Mouse (Mus musculus): Measurements from ENCODE around the gene Ldhc. TPM values are rescaled to one million over a fixed set of nuclear protein-coding genes. Genes with fewer than 3 reads are reported as not detected.
"Not testable (repeated sequence)": the region's sequence is repeated elsewhere in the genome, so short reads cannot be mapped to it uniquely, and the experiment has no call there.

The Ldhc gene
- polyA plus RNA-seq, 2 experiments, result 0.09 to 0.17 TPM

DNA sequence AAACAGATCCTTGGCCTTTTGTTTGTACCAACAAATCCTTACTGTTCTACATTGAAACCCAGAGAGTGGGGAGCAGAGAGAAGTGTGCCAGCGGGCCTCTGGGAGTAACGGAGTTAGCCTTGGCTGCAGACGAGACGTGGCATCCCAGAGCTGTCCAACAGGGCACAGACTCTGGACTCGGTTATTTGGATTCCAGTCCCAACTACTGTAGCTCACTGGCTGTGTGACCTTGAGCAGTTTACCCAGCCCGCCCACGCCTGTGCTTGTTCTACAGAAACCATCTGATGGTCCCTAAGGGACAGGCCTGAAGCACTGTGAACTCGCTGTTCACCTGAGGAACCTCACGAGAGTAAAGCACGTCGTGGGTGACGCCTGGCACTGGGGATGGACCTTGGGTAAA is 31.1 kb upstream of the Ldhc start:
- 73% methylated on average over 12 of the region's 12 CpGs for WGBS (ENCODE audit: insufficient replicate concordance)
- Histone ChIP-seq H3K27ac (peak overlapping the region; percentile 7; the same call in 1 of the 2 replicates), H3K4me3 (ENCODE audit: insufficient read depth in 1 of 2, low read depth in 2 of 2, low read length in 2 of 2) (no peak overlapping the region), H3K9ac (replicated peaks) (no peak overlapping the region), H3K9me3 (ENCODE audit: control insufficient read depth, low read length) (no peaks in the 10 kb centered on the region), H3K36me3 (replicated peaks; ENCODE audit: control insufficient read depth, insufficient read depth, low read depth) (no peaks in the 10 kb centered on the region), H3K27me3 (ENCODE audit: control insufficient read depth, insufficient read depth, low read length) (no peaks in the 10 kb centered on the region), H3K4me2 (ENCODE audit: low read depth) (no peak overlapping the region), H3K4me1 (replicated peaks; ENCODE audit: control insufficient read depth in 2 of 2, insufficient read depth in 2 of 2, low read length in 1 of 2) (peaks cover 16 to 39% of the 10 kb centered on the region in 2 experiments)
- DNase-seq (ENCODE audit: low read depth in 3 of 3, low spot score in 3 of 3), result no peak
- peak; percentile 50 for ATAC-seq (ENCODE audit: insufficient read depth)
- no peak for TF ChIP-seq CTCF (IDR thresholded peaks at IDR 0.05; ENCODE audit: low read depth)
- no peak for TF ChIP-seq EP300 (IDR thresholded peaks at IDR 0.05; ENCODE audit: low read depth)

DNA sequence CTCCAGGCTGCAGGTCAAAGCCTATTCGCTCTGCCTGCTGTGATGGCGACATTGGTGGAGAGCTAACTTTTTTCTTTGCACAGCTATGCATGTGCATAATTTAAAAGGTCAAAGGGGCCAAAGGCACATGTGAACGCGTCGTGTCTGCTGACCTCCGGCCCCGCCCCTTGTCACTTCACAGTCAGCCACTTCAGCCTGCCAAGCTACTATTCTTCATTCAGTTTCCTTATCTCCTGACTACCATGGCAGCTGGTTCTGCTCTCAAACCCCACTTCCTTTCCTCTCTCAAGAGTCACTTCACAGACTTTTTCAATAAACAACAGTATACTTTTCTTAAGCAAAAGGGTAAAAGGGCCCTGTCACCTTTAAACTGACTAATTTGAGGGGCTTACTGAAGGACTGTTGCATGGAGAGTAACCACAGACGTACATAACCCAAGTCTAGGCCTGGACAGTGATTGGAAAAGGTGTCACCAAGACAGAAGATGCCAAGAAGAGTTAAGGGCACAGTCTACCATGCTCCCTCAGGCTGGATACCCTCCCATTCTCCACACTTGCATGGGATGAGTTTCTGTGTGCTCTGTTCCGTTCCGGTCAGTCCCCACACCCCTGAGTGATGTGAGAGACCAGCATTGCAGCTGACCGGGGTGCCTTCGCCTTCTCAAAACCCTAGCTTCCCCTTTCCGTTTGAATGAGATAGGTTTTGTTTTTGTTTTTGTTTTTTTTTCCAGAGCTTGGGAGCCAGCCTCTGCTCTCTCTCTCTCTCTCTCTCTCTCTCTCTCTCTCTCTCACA is 30.0 kb upstream of the Ldhc start:
- H3K27me3 ChIP-seq (ENCODE audit: control insufficient read depth, insufficient read depth, low read length), result no peaks in the 10 kb centered on the region
- 12% methylated on average over 13 of the region's 13 CpGs for WGBS (ENCODE audit: insufficient replicate concordance)
- DNase-seq (ENCODE audit: low read depth in 3 of 3, low spot score in 3 of 3) (no peak), ATAC-seq (ENCODE audit: insufficient read depth) (peak; percentile 9; the same call in 1 of the 2 replicates)
- TF ChIP-seq EP300 (IDR thresholded peaks at IDR 0.05; ENCODE audit: low read depth) (no peak), CTCF (IDR thresholded peaks at IDR 0.05; ENCODE audit: low read depth) (no peak)
- H3K27ac ChIP-seq, result peak overlapping the region; percentile 7; the same call in 1 of the 2 replicates
- no peak overlapping the region for H3K9ac ChIP-seq (replicated peaks)
- H3K4me3 ChIP-seq (ENCODE audit: insufficient read depth in 1 of 2, low read depth in 2 of 2, low read length in 2 of 2), result no peak overlapping the region
- no peaks in the 10 kb centered on the region for H3K9me3 ChIP-seq (ENCODE audit: control insufficient read depth, low read length)
- no peak overlapping the region for H3K4me2 ChIP-seq (ENCODE audit: low read depth)
- H3K36me3 ChIP-seq (replicated peaks; ENCODE audit: control insufficient read depth, insufficient read depth, low read depth), result no peaks in the 10 kb centered on the region
- peaks cover 16 to 39% of the 10 kb centered on the region in 2 experiments for H3K4me1 ChIP-seq (replicated peaks; ENCODE audit: control insufficient read depth in 2 of 2, insufficient read depth in 2 of 2, low read length in 1 of 2)

DNA sequence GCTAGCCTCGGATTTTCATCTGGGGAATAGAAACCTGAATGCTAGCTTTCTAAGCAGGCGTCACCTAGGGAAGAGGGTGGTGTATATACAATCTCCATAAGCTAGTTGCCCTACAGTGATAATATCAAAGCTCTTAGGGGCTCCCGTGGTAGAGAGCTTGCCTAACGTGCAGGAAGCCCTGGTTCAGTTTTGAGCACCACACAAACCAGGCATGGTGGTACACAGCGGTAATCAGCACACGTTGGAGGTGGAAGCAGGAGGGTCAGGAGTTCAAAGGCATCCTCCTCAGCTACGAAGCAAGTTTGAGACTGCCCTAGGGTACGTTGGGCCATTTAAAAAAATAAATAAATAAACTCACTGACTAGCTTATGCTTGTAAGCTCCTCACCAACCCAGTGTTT is 29.3 kb upstream of the Ldhc start:
- no peak for DNase-seq (ENCODE audit: low read depth in 3 of 3, low spot score in 3 of 3)
- H3K27me3 ChIP-seq (ENCODE audit: control insufficient read depth, insufficient read depth, low read length), result no peaks in the 10 kb centered on the region
- H3K4me2 ChIP-seq (ENCODE audit: low read depth), result no peak overlapping the region
- 35% methylated on average over 8 of the region's 8 CpGs for WGBS (ENCODE audit: insufficient replicate concordance)
- H3K9me3 ChIP-seq (ENCODE audit: control insufficient read depth, low read length), result no peaks in the 10 kb centered on the region
- no peak overlapping the region for H3K4me3 ChIP-seq (ENCODE audit: insufficient read depth in 1 of 2, low read depth in 2 of 2, low read length in 2 of 2)
- no peak for TF ChIP-seq EP300 (IDR thresholded peaks at IDR 0.05; ENCODE audit: low read depth)
- no peak for TF ChIP-seq CTCF (IDR thresholded peaks at IDR 0.05; ENCODE audit: low read depth)
- H3K27ac ChIP-seq, result no peak overlapping the region
- no peaks in the 10 kb centered on the region for H3K36me3 ChIP-seq (replicated peaks; ENCODE audit: control insufficient read depth, insufficient read depth, low read depth)
- no peak overlapping the region for H3K9ac ChIP-seq (replicated peaks)
- peaks cover 16 to 39% of the 10 kb centered on the region in 2 experiments for H3K4me1 ChIP-seq (replicated peaks; ENCODE audit: control insufficient read depth in 2 of 2, insufficient read depth in 2 of 2, low read length in 1 of 2)
- no peak for ATAC-seq (ENCODE audit: insufficient read depth)

DNA sequence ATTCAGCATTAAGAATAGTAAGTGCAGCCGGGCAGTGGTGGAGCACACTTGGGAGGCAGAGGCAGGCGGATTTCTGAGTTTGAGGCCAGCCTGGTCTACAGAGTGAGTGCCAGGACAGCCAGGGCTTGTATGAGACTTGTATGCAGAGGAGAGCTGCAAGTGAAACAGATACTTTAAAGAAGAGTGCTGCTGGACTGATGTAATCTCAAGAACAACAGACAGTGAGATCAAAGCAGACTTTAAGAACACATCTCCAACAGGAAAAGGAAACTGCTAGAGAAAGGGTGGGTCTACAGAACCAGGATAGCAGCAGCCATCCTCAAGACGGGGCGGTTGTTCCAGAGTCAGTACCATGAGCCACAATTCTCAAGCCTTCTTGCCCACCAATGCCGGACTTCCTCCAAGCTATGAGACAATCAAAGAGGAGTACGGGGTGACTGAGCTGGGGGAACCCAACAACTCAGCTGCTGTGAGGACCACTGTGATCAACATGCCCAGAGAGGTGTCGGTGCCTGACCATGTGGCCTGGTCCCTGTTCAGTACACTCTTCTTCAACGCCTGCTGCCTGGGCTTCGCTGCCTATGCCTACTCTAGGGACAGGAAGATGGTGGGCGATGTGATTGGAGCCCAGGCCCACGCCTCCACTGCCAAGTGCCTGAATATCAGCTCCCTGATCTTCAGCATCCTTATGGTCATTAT is 28.7 kb upstream of the Ldhc start:
- ATAC-seq (ENCODE audit: insufficient read depth); H3K9me3 ChIP-seq (ENCODE audit: control insufficient read depth, low read length); H3K27me3 ChIP-seq (ENCODE audit: control insufficient read depth, insufficient read depth, low read length); H3K4me2 ChIP-seq (ENCODE audit: low read depth); H3K4me3 ChIP-seq (ENCODE audit: insufficient read depth in 1 of 2, low read depth in 2 of 2, low read length in 2 of 2); H3K9ac ChIP-seq (replicated peaks); DNase-seq (ENCODE audit: low read depth in 3 of 3, low spot score in 3 of 3); H3K36me3 ChIP-seq (replicated peaks; ENCODE audit: control insufficient read depth, insufficient read depth, low read depth); H3K27ac ChIP-seq: not testable (repeated sequence)
- peaks cover 16 to 39% of the 10 kb centered on the region in 2 experiments for H3K4me1 ChIP-seq (replicated peaks; ENCODE audit: control insufficient read depth in 2 of 2, insufficient read depth in 2 of 2, low read length in 1 of 2)
- 65% methylated on average over 11 of the region's 11 CpGs for WGBS (ENCODE audit: insufficient replicate concordance)

DNA sequence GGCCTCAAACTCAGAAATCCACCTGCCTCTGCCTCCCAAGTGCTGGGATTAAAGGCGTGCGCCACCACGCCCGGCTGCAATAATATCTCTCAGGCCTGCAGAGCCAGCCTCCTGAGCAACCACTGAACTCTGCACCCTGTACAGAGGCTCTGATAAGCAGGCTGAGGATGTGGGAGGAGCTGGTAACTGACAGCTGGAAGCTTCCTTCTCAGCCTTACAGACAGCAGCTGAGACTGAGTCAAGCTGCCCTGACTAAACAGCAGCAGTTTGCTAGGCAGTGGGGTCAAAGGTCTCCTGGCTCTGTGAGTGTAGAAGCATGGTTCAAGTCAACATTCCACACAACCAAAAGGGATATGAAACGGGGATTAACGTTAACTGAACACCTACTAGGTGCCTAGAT is 27.7 kb upstream of the Ldhc start:
- no peak overlapping the region for H3K27ac ChIP-seq
- peaks cover 16 to 43% of the 10 kb centered on the region in 2 experiments for H3K4me1 ChIP-seq (replicated peaks; ENCODE audit: control insufficient read depth in 2 of 2, insufficient read depth in 2 of 2, low read length in 1 of 2)
- DNase-seq (ENCODE audit: low read depth in 3 of 3, low spot score in 3 of 3) (peak; percentile 56 to 61 (median 58)), ATAC-seq (ENCODE audit: insufficient read depth) (peak; percentile 82)
- TF ChIP-seq EP300 (IDR thresholded peaks at IDR 0.05; ENCODE audit: low read depth) (no peak), CTCF (IDR thresholded peaks at IDR 0.05; ENCODE audit: low read depth) (no peak)
- H3K36me3 ChIP-seq (replicated peaks; ENCODE audit: control insufficient read depth, insufficient read depth, low read depth), result no peaks in the 10 kb centered on the region
- H3K9ac ChIP-seq (replicated peaks), result no peak overlapping the region
- no peaks in the 10 kb centered on the region for H3K27me3 ChIP-seq (ENCODE audit: control insufficient read depth, insufficient read depth, low read length)
- no peak overlapping the region for H3K4me3 ChIP-seq (ENCODE audit: insufficient read depth in 1 of 2, low read depth in 2 of 2, low read length in 2 of 2)
- H3K4me2 ChIP-seq (ENCODE audit: low read depth), result no peak overlapping the region
- WGBS (ENCODE audit: insufficient replicate concordance), result 4% methylated on average over 6 of the region's 6 CpGs
- H3K9me3 ChIP-seq (ENCODE audit: control insufficient read depth, low read length), result no peaks in the 10 kb centered on the region

All from liver, embryonic 14.5 days (tissue).